Mouse (Mus musculus) heart, adult 9 months (tissue): ENCODE data around the gene Mn1.

Source experiments
- DNase-seq, 2 experiments: peaks; one replicate each; pipeline ENCODE4 v3.0.0; 2022; ENCODE audit warnings: low spot score in 2 of 2

Mn1 gene

DNA sequence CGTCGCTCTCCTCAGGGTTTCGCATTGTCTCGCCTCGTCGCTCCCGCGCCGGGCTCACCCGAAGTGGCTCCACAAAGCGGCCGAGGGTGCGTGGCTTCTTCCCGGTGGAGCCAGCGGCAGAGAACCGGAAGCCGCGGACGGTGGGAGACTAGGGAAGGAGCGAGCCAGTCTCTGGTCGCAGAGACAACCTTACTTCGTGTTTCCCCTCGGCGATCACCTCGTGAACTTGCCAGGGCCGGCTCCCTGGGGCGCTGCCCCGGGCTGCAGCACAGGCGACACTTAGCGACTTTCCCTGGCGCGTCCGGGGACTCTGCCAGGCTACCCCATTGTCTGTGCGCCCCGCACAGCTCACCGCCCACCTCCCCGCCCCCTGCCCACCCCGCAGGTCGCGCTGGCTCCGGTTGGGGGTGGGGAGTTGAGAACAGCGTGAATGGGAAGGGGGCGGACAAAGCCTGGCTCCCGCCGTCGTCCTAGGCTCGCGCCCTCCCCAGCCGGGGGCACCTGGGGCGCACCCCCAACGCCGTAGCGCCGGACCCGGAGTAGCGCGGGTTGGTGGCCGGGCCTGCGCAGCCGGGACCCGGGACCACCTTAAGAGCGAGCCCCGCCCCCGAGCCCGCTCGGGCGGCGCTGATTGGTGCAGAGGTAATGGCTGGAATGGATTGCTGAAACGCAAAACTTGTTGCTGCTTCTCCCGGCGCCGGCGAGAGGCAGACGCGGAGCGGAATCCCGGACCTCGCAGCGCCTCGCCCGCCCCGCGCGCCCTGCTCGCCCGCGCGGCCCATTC lies at the start of gene Mn1:
Gene Mn1, plus strand, starts transcription at position 772 of the 784 bp plus-strand sequence.
- peak; percentile 91 to 92 for DNase-seq

DNA sequence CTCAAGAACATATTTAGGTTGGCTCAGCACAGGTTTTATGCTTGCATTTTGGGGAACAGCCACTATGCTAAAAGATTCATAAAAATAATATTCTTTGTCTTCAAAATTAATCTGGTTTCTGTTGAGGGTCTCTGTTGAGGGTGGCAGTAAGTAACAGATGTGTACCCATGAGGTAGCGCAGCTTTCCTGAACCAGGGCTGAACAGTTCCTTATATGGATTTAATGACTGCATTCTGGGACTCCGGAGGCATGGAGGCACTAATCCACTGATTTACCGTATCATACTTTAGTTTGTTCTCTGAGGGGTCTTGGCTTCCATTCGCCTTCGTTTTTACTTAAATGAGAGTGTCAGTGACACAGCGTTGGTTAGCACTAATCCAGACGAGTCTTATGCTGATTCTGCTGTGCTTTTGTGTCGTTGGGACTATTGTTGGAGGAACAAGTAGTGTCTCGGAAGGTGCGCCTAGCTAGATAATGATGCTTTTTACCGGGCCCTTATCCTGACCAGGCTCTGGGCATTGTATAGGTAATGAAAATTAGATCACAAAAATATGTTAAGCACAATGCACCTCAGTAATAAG lies 49.1 kb upstream of the Mn1 start:
- DNase-seq, result no peak

DNA sequence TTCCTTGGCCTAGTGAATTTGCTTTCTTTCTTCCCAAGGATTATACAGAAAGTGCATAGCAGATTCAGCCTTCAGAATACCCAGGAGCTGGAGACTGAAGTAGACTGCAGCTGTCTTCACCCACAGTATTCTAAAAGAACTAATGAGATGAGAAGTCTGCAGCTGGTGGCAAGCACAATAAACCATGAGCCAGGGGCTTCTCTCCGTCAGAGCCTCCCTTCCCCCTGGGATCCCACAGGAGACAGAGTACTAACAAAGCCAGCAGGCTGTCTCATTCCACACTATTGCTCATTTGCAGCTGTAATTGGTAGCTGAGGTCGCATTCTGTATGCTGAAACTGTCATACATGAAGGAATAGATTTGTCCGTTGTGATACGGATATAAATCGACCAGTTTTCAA lies 48.6 kb upstream of the Mn1 start:
- DNase-seq, result peak; percentile 15 to 17

GRCm38 (mm10) chr5:111375616-111376015 lies 41.5 kb upstream of the Mn1 start:
- no peak for DNase-seq

- DNase-seq, result no peak
Measured at GRCm38 (mm10) chr5:111376276-111377020, 40.7 kb upstream of the Mn1 start.

DNA sequence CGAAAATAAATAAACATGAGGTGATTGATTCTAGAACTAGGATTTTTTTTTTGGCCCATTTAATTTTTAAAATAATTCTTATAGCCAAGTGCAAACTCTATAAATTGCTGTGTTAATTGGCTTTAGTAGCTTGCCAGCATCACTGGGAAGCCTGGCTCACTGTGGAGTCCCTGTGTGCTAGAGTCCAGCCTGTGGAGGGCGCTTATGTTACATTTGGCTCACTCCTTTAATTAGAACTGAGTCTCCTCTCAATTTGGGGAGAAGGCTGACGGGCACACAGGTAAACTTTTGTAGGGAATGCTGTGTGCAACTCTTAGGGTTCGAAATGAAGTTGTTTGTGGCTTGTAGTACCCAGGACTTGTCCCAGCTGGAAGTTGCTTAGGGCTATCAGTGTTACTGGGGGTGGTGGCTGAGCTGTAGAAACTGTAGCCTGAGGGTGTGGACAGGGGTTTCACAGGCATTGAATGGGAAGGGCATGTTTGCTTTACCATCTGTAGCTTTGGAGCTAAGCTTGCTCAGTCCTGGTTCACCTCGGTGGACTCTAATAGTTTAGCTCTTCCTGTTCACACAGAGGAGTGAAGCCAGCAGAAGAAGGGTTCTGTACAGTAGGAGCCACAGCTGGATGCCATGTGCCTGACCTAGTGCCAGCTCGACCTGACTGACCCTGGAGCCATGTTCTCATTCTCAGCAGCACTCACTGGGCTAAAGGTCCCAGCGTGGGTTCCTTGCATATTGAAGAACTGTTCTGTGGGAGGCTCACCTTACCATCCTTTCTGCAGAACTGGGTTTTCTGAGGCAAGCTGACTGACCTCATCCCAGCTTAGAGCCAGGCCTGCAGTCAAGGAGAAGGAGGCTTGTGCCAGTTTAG lies 38.8 kb upstream of the Mn1 start:
- DNase-seq, result peak in 1 of 2 experiments; percentile 27

- DNase-seq, result no peak
Measured at GRCm38 (mm10) chr5:111383335-111383734, 33.8 kb upstream of the Mn1 start.

GRCm38 (mm10) chr5:111390911-111391310 lies 26.3 kb upstream of the Mn1 start:
- DNase-seq, result no peak

- DNase-seq, result no peak
Measured at GRCm38 (mm10) chr5:111391485-111391884, 25.7 kb upstream of the Mn1 start.

- DNase-seq, result no peak
Measured at GRCm38 (mm10) chr5:111393346-111394197, 23.6 kb upstream of the Mn1 start.

GRCm38 (mm10) chr5:111394198-111395053 lies 22.7 kb upstream of the Mn1 start:
- DNase-seq, result no peak

- DNase-seq, result no peak
Measured at GRCm38 (mm10) chr5:111395771-111396170, 21.4 kb upstream of the Mn1 start.

GRCm38 (mm10) chr5:111396199-111396598 lies 21.0 kb upstream of the Mn1 start:
- no peak for DNase-seq

DNA sequence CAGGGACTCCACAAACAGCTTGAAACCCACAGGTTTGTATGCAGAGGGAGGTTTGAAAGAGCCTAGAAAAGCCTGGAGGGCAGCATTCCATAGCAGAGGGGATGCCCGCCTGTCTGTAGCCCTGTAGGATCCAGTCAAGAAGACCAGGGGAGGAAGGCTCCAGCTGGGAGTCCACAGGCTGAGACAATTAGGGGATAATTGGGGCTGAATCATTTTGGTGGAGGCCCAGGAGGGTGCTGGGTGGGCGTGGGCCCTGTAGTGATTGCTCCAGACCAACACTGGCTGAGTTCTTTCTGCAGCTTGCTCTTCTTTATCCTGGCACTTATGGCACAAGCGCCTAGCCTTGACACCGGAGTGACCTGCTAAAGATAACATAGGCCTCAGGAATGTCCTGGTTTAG lies 18.7 kb upstream of the Mn1 start:
- DNase-seq, result no peak

DNA sequence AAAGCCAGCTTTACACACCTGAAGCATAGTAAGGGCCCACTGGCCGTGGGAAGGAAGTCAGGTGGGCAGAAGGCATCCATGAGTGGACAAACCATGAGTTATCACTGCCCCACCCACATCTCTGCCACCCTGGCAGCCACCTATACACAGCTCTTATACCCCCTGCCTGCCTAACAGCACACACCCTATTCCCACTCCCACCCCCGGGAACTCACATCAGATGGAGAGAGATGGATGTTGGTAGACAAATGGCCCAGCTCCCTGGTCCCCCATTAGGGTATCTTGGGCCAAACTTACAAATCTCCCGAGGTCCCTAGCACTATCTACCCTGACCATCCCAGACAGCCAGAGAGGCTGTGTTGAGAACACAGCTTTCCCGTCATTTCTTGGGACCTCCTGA lies 17.9 kb upstream of the Mn1 start:
- DNase-seq, result no peak

GRCm38 (mm10) chr5:111401879-111402650 lies 15.1 kb upstream of the Mn1 start:
- peak; percentile 41 to 64 for DNase-seq

DNA sequence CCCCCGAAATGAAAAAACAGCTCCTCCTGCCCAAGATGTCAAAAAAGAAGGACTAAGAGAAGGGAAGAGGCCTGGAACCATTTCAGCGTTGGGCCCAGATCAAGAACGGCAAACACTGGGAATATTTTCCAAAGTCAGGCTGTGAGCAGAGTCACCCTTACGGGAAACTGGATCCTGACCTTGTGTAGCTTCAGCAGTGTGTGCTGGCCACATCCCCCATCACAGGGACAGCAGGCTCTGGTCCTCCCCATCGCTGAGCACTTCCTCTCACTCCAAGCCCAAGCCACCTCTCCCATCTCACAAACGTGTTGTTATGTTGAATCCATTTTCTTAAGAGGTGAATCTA lies 14.5 kb upstream of the Mn1 start:
- DNase-seq, result peak in 1 of 2 experiments; percentile 47

DNA sequence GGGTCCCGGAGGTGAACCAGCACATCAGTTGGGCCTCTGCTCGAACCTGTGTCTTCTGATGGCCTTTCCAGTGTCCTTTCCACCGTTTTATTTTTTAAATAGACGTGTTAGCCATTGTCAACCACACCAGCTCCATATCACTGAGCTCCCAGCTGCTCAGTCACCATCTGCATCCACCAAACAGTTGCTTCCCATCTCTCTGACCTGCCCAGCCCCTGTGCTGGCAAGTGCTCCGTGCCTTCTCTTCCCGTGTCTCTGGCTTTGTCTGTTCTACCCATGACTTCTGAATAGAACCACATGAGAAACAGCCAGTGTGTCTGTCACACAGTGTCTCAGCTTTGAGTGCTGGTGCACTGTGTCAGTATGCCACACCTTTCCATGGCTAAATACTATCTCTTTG lies 12.4 kb upstream of the Mn1 start:
- DNase-seq, result no peak

DNA sequence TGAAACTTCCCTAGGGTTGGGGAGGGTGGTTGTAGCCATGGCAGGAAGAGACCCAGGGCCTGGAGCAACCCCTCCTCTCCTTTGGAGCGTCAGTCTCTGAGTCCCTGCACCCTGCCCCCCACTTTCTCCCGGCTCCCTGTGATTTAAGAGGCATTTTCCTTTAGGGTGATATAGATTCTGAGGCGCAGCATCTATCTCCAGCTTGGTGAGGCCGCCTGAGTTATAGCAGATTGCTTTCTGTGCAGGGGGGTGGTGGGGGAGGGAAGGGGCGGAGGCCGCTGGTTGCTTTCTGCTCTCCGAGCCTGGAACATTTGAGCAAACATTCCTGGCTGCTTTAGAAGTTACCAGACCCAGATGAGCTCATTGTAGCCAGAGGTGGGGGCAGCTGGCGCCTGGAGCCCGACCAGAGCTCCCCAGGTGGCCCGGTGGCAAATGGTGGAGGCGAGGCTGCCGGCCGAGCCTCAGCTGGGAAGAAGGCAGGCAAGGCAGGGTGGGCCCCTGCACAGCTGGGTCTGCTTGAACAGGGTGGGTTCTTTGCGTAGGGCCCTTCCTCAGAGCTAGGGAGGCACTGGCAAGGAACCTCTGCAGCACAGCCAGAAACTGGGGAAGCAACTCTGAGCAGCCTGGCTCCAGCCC lies 8.6 kb upstream of the Mn1 start:
- DNase-seq, result peak; percentile 62 to 67
